Mouse (Mus musculus) testis, adult 2 months (tissue): ENCODE results near the gene Tnfsf9. TPM values are rescaled to one million over a fixed set of nuclear protein-coding genes. Genes with fewer than 3 reads are reported as not detected.

Source experiments
- H3K27ac ChIP-seq: fragments of 200-500 bp; 2 replicates; pipeline ENCODE4 v1.5.1; 2012; ENCODE audit warnings: low read depth, low read length; ENCODE audit not compliant: control insufficient read depth, insufficient read depth
- H3K27me3 ChIP-seq: fragments of 200-500 bp; 2 replicates; pipeline ENCODE4 v1.6.1; 2012; ENCODE audit warnings: mild to moderate bottlenecking, low read length, moderate library complexity; ENCODE audit not compliant: control insufficient read depth, insufficient read depth
- H3K36me3 ChIP-seq: fragments of 200-500 bp; 2 replicates; pipeline ENCODE4 v1.6.1; 2012; ENCODE audit warnings: mild to moderate bottlenecking, low read length; ENCODE audit not compliant: control insufficient read depth, insufficient read depth
- H3K4me1 ChIP-seq: fragments of 200-500 bp; 2 replicates; pipeline ENCODE4 v1.6.1; 2012; ENCODE audit warnings: low read length; ENCODE audit not compliant: control insufficient read depth, insufficient read depth
- H3K4me3 ChIP-seq: fragments of 200-500 bp; 2 replicates; pipeline ENCODE4 v1.5.1; 2012; ENCODE audit warnings: low read depth, mild to moderate bottlenecking, low read length, moderate library complexity, mixed read lengths; ENCODE audit not compliant: control insufficient read depth
- CTCF ChIP-seq: fragments of 200-500 bp; IDR thresholded peaks from 2 replicates; pipeline ENCODE4 v1.5.1; 2012; ENCODE audit warnings: low read depth, mild to moderate bottlenecking, inconsistent platforms, low read length, moderate library complexity; ENCODE audit not compliant: control insufficient read depth, insufficient read depth, insufficient replicate concordance
- POLR2A ChIP-seq: fragments of 200-500 bp; IDR thresholded peaks from 2 replicates; pipeline ENCODE4 v1.6.1; 2012; ENCODE audit warnings: low read depth, mild to moderate bottlenecking, inconsistent platforms, low read length, moderate library complexity; ENCODE audit not compliant: control insufficient read depth
- polyA plus RNA-seq: library from polyadenylated mRNA; depleted of rRNA; stranded (reverse); fragments of >200 nt; gene quantifications from 2 replicates; pipeline ENCODE4 v1.2.3, GENCODE M21; 2012

The Tnfsf9 gene
- polyA plus RNA-seq, 1 experiment = 0.10 TPM

DNA sequence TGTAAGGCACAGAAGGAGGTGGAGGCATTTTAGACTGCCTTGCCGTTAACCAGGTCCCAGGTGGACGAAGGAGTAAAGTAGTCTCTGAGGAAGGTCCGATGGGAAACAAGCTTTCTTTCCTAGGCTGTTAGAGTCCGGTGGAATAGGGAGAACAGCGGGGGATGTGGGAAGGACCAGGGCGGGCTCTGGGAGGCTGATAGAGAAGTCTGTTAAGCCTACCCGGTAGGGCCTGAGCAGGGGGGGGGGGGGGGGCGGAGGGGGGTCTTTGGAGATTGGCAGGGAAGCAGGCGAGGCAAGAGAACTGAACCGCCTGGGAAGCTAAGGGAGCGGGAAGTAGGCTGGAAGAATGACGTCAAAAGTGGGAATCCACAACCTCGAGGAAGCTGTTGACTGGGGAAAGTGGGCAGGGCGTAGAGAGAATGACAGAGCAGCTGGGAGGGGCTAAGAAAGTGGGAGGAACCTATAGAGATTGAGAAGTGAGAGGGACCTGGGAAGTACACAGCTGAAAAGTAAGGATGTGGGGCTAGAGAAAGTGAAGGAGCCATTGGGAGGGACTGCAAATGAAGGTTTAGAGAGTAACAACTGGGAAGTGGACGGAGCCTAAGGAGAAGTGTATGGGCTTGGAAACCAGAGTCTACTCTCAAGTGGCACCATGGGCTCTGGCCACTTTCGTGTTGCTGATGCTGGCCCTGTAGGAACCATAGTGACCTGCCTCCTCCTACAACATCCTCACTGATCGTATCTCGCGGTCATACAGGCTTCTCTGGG is 9.1 kb upstream of the Tnfsf9 start:
- Histone ChIP-seq H3K27ac (no peak overlapping the region), H3K27me3 (no peaks in the 10 kb centered on the region), H3K4me1 (peaks cover 7% of the 10 kb centered on the region), H3K36me3 (no peaks in the 10 kb centered on the region), H3K4me3 (peak overlapping the region; percentile 6; the same call in 1 of the 2 replicates)
- TF ChIP-seq CTCF (no peak), POLR2A (no peak)

DNA sequence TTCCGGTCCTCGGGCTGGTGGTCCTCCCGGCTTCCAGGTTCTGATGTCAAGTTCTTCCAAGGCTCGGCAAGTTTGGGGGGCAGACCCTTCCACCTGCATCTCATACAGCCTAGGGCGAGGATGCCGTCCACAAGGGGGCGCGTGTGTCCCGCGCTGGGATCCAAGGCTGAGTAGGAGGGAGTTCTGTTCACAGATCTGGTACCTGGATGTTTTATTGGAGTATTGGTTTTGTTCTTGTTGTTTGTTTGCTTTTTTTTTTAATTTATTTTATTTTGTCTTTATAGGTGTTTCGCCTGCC is 8.6 kb upstream of the Tnfsf9 start:
- Histone ChIP-seq H3K36me3 (no peaks in the 10 kb centered on the region), H3K27ac (no peak overlapping the region), H3K27me3 (no peaks in the 10 kb centered on the region), H3K4me3 (peak overlapping the region; percentile 6; the same call in 1 of the 2 replicates), H3K4me1 (peaks cover 7% of the 10 kb centered on the region)
- TF ChIP-seq POLR2A (no peak), CTCF (peak; percentile 76)

DNA sequence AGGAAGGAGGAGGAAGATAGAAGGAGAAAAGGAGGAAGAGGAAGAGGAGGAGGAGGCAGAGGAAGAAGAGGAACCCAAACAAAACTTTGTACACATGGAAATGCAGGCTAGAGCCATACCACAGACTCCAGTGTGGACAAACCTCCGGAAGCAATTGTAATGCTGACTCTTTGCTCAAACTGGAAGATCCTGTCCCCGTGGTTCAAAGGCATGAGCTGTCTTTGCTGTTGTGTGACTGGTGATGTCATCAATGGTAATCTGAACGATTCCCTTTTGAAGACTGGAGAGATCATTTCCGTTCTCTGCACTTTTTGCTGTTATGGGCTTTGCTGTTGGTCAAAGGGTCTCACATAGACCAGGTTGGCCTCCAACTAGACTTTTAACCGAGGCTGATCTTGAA is 6.8 kb upstream of the Tnfsf9 start:
- Histone ChIP-seq H3K27ac (no peak overlapping the region), H3K4me1 (peaks cover 7% of the 10 kb centered on the region), H3K36me3 (no peaks in the 10 kb centered on the region)

GRCm38 (mm10) chr17:57099629-57100325 is 5.3 kb upstream of the Tnfsf9 start:
- no peak overlapping the region for H3K27ac ChIP-seq
- no peak overlapping the region for H3K4me3 ChIP-seq
- TF ChIP-seq CTCF = no peak
- no peak for TF ChIP-seq POLR2A
- H3K36me3 ChIP-seq = no peaks in the 10 kb centered on the region
- H3K27me3 ChIP-seq = no peaks in the 10 kb centered on the region
- H3K4me1 ChIP-seq = peaks cover 7% of the 10 kb centered on the region

More for the DNA sequence above, 6.8 kb upstream of the Tnfsf9 start:
- Histone ChIP-seq H3K4me3 (no peak overlapping the region), H3K27me3 (no peaks in the 10 kb centered on the region)
- TF ChIP-seq CTCF = no peak
- no peak for TF ChIP-seq POLR2A

DNA sequence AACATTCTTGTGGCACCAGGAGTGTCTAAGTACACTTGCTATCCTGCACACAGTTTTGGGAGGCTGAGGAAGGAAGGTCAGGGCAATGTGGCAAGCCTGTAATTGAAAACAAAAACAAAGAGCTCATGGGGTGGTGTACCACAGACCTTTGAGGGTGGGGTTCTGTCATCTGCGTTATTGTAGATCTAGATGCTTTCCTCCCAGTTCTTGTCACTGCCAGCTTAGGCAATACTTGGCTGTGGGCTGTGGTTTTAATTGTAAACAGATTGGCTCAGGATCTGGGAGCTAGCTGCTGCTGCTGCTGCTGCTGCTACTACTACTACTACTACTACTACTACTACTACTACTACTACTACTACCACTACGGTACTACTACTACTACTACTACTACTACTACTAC is 2.8 kb upstream of the Tnfsf9 start:
- H3K36me3 ChIP-seq = no peaks in the 10 kb centered on the region
- TF ChIP-seq POLR2A (no peak), CTCF (no peak)
- no peak overlapping the region for H3K27ac ChIP-seq

DNA sequence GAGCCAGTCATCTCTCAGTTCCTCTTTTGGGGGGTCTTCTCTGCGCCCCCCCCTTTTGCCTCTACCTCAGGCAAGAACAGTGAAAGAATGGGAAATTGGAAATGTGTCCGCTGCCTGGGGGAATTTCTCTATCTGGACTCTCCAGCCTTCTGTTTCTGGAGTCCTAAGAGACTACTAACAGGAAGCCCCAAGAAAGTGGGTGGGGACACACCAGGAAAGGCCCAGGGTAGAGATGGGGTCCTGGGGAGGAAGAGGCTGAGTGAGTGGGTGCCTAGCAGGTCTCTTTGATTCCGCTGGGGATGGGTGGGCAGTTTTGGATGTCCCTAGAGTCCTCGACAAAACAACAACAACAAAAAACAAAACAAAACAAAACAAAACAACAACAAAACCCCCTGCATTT is 629 bp upstream of the Tnfsf9 start:
- peaks cover 9% of the 10 kb centered on the region for H3K4me1 ChIP-seq
- H3K36me3 ChIP-seq = no peaks in the 10 kb centered on the region
- no peak overlapping the region for H3K27ac ChIP-seq
- H3K4me3 ChIP-seq = no peak overlapping the region
- H3K27me3 ChIP-seq = no peaks in the 10 kb centered on the region
- TF ChIP-seq CTCF = no peak
- no peak for TF ChIP-seq POLR2A

More for the DNA sequence above, 2.8 kb upstream of the Tnfsf9 start:
- no peaks in the 10 kb centered on the region for H3K27me3 ChIP-seq
- H3K4me1 ChIP-seq = peaks cover 9% of the 10 kb centered on the region
- no peak overlapping the region for H3K4me3 ChIP-seq

DNA sequence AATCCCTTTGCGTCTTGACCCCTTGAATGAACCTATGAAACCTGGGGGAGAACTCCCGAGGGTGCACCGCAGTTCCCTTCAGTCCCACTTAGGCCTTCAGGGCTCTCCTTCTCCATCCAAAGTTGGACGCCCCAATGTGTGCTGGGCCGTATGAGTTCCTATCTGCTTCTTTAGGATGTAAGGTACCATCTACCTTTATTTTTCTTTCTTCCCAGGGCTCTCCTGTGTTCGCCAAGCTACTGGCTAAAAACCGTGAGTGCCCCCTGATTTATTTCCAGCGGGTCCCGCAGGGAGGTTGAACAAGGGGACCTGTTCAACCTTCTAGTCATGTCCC is 877 bp downstream of the Tnfsf9 start:
- no peak for TF ChIP-seq POLR2A
- TF ChIP-seq CTCF = no peak
- Histone ChIP-seq H3K27ac (no peak overlapping the region), H3K4me1 (peaks cover 6% of the 10 kb centered on the region; the same call in 1 of the 2 replicates), H3K36me3 (no peaks in the 10 kb centered on the region), H3K4me3 (no peak overlapping the region), H3K27me3 (no peaks in the 10 kb centered on the region)
